9 mouse cellular contexts compared by ENCODE assay signal in genomic region chr1:132385266-132385665, GRCm38 (mm10). TPM values are rescaled to one million over a fixed set of nuclear protein-coding genes. Genes with fewer than 3 reads are reported as not detected.
DNase-seq lines count a peak whose midpoint lies in the region; ATAC-seq lines count a peak whose summit lies in the region.
"Had no signal": no experiment of that assay in that cellular context is flagged by ENCODE, and none has a peak within 500 bp of the region (broad histone marks: within the 10 kb centered on the region; RNA-seq: fewer than 3 reads in every experiment).

No protein-coding gene starts in this region.

- WGBS in hindbrain, embryonic 12.5 days, result 42% methylated on average over 14 of the region's 14 CpGs
- WGBS in liver, embryonic 15.5 days (ENCODE audit: insufficient replicate concordance), result 66% methylated on average over 14 of the region's 14 CpGs
- WGBS in neural tube, embryonic 15.5 days, result 37% methylated on average over 14 of the region's 14 CpGs

- no peak overlapping the region for H3K4me3 ChIP-seq in hindbrain, embryonic 12.5 days
- peak overlapping the region; percentile 72 for H3K4me3 ChIP-seq in liver, embryonic 15.5 days (replicated peaks)
- H3K4me3 ChIP-seq in neural tube, embryonic 15.5 days (replicated peaks), result no peak overlapping the region
- H3K4me3 ChIP-seq: embryonic facial prominence, embryonic 12.5 days had no signal

- peaks cover 9% of the 10 kb centered on the region for H3K36me3 ChIP-seq in hindbrain, embryonic 12.5 days
- H3K36me3 ChIP-seq in liver, embryonic 15.5 days (replicated peaks), result peaks cover 56% of the 10 kb centered on the region
- peaks cover 6% of the 10 kb centered on the region for H3K36me3 ChIP-seq in neural tube, embryonic 15.5 days

- H3K27me3 ChIP-seq in hindbrain, embryonic 12.5 days, result no peaks in the 10 kb centered on the region
- no peaks in the 10 kb centered on the region for H3K27me3 ChIP-seq in liver, embryonic 15.5 days
- no peaks in the 10 kb centered on the region for H3K27me3 ChIP-seq in neural tube, embryonic 15.5 days (replicated peaks)
- H3K27me3 ChIP-seq: embryonic facial prominence, embryonic 12.5 days had no signal

- peaks cover 66% of the 10 kb centered on the region for H3K4me1 ChIP-seq in hindbrain, embryonic 12.5 days
- peaks cover 79% of the 10 kb centered on the region for H3K4me1 ChIP-seq in liver, embryonic 15.5 days (replicated peaks)
- peaks cover 61% of the 10 kb centered on the region for H3K4me1 ChIP-seq in neural tube, embryonic 15.5 days

- 0 out of 2 replicates have a peak overlapping the region, but pooled peaks have one; percentile 27 for H3K9ac ChIP-seq in hindbrain, embryonic 12.5 days
- H3K9ac ChIP-seq in liver, embryonic 15.5 days, result peak overlapping the region; percentile 5; the same call in 1 of the 2 replicates
- no peak overlapping the region for H3K9ac ChIP-seq in neural tube, embryonic 15.5 days (replicated peaks)
- H3K9ac ChIP-seq: embryonic facial prominence, embryonic 12.5 days had no signal

- H3K9me3 ChIP-seq in hindbrain, embryonic 12.5 days (replicated peaks), result no peaks in the 10 kb centered on the region
- H3K9me3 ChIP-seq in liver, embryonic 15.5 days (replicated peaks), result no peaks in the 10 kb centered on the region
- H3K9me3 ChIP-seq in neural tube, embryonic 15.5 days (replicated peaks), result no peaks in the 10 kb centered on the region
- H3K9me3 ChIP-seq: embryonic facial prominence, embryonic 12.5 days had no signal

- peak; percentile 16 to 19 for DNase-seq in layer of hippocampus, postnatal 10 days (ENCODE audit: low spot score in 2 of 2)
- no peak for DNase-seq in layer of hippocampus, adult 11-12 months (ENCODE audit: low spot score)
- no peak for DNase-seq in right cerebral cortex, postnatal 25 days
- no peak for DNase-seq in gastrocnemius, postnatal 10 days
- DNase-seq: kidney, postnatal 10 days had no signal

- ATAC-seq in hindbrain, embryonic 12.5 days (ENCODE audit: low FRiP score), result peak; percentile 68
- no peak for ATAC-seq in liver, embryonic 15.5 days (ENCODE audit: insufficient read depth)
- ATAC-seq in neural tube, embryonic 15.5 days (ENCODE audit: low FRiP score), result no peak

- H3K4me2 ChIP-seq in hindbrain, embryonic 12.5 days (replicated peaks), result peak overlapping the region; percentile 29; the same call in 1 of the 2 replicates
- peak overlapping the region; percentile 94 for H3K4me2 ChIP-seq in liver, embryonic 15.5 days
- peak overlapping the region; percentile 33 for H3K4me2 ChIP-seq in neural tube, embryonic 15.5 days
- H3K4me2 ChIP-seq: embryonic facial prominence, embryonic 12.5 days had no signal

- H3K27ac ChIP-seq in hindbrain, embryonic 12.5 days, result peak overlapping the region; percentile 80
- H3K27ac ChIP-seq in liver, embryonic 15.5 days (replicated peaks), result peak overlapping the region; percentile 95
- H3K27ac ChIP-seq in neural tube, embryonic 15.5 days (replicated peaks), result peak overlapping the region; percentile 48; the same call in 1 of the 2 replicates
- H3K27ac ChIP-seq: embryonic facial prominence, embryonic 12.5 days had no signal

RNA-seq across cellular contexts. Expression of gene Tmcc2, which starts 5.8 kb away (rescaled TPM):
- total RNA-seq in layer of hippocampus, postnatal 10 days (2021), result 100 to 1,000 TPM; 171 to 181 TPM
- polyA plus RNA-seq in hindbrain, embryonic 12.5 days (2016; fragmentation: Nextera tagmentation; extraction: Ambion mirVana), result 36.3 and 37.8 TPM in 2 replicates
- 598 and 710 TPM in 2 replicates for polyA plus RNA-seq in liver, embryonic 15.5 days (2015; fragmentation: Nextera tagmentation; extraction: Ambion mirVana)
- 28.5 and 33.2 TPM in 2 replicates for polyA plus RNA-seq in neural tube, embryonic 15.5 days (2015; fragmentation: Nextera tagmentation; extraction: Ambion mirVana)
- 10 to 100 TPM; 24.8 to 30.7 TPM for total RNA-seq in gastrocnemius, postnatal 10 days (2021)

RNA-seq across cellular contexts. Expression of gene Dstyk, which starts 32.1 kb away (rescaled TPM):
- 10 to 100 TPM; 31.0 to 34.9 TPM for total RNA-seq in layer of hippocampus, postnatal 10 days (2021)
- 14.3 and 14.6 TPM in 2 replicates for polyA plus RNA-seq in hindbrain, embryonic 12.5 days (2016; fragmentation: Nextera tagmentation; extraction: Ambion mirVana)
- 4.5 and 5.3 TPM in 2 replicates for polyA plus RNA-seq in liver, embryonic 15.5 days (2015; fragmentation: Nextera tagmentation; extraction: Ambion mirVana)
- 8.4 and 9.2 TPM in 2 replicates for polyA plus RNA-seq in neural tube, embryonic 15.5 days (2015; fragmentation: Nextera tagmentation; extraction: Ambion mirVana)
- 10 to 100 TPM; 16.1 to 16.8 TPM for total RNA-seq in gastrocnemius, postnatal 10 days (2021)

Comparison
In these comparisons a context has a peak if more than half of its experiments do, and no peak if none do; other contexts are left out.
1. DNase-seq: peak in layer of hippocampus, postnatal 10 days (2 of 2); none in layer of hippocampus, adult 11-12 months (single experiment), right cerebral cortex, postnatal 25 days (single experiment) and gastrocnemius, postnatal 10 days (single experiment).
2. H3K4me2 ChIP-seq: peak in every context shown above with its lines; median percentile 94 in liver, embryonic 15.5 days; 33 in neural tube, embryonic 15.5 days; 29 in hindbrain, embryonic 12.5 days.
3. RNA of gene Tmcc2, which starts 5.8 kb away (polyA plus RNA-seq): 598 to 710 TPM in liver, embryonic 15.5 days; 36.3 to 37.8 TPM in hindbrain, embryonic 12.5 days and 28.5 to 33.2 TPM in neural tube, embryonic 15.5 days; every median in the first group is over 10 times any median in the second.
4. Peak in every context shown above with its lines, with median percentiles within 50 percentile points of each other: H3K27ac ChIP-seq.